Mouse (Mus musculus): ENCODE measurements at regions not wholly inside any gene's neighbourhood (a gene's known extent, or its start where the extent isn't known, plus 50 kb on each side); places are given as distances from the start of the nearest gene placed in this dataset.
"Not testable (repeated sequence)": the region's sequence is repeated elsewhere in the genome, so short reads cannot be mapped to it uniquely, and the experiment has no call there.

DNA sequence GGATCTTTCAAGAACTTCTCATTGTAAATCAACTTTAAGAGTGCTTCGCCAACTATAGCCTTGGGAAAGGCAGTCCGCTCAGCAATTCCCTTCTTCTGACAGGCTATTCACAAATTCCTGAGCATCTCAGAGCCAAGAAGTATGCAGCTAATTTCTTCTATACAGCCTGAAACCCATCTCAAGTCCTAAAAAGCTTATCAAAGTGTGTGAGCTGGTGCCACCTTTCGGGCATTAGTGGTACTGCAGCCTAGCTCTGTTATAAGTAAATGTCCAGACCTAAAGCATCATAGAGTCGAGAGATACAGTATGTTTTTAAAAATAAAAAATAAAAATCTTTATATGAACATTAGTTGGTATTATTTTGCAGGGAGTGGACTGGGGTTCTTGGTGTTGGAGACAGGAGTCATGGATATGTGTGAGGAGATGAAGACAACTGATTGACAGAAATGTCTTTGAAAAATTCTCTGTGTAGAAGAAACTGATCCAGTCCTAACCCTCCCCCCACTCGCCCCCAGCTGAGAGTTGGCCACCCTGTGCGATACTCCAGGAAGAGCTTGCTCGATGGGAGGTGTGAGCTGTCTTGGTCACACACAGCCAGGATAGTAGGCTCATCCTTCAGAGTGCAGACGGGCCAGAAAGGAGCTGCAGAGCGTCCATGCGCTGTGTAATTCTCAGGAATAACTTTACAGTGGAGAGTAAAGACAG lies 56.4 kb downstream of the Bod1 start:
- peak; percentile 79 to 85 for DNase-seq (ENCODE audit: low spot score in 2 of 2)

DNA sequence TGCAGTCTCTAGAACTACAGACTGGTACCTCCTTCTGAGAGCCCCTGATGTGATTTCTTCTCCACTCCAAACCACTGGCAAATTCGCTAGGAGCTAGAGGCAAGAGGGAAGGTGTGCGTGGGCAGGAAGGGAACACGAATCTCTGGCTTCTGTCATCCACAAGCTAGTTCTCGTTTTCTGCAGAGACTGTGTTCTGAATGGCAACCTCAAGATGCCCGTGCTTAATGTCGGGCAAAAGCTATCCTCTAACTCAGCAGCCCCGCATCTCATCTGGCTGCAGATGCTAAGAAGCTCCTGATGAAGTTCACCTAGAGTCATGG lies 57.3 kb downstream of the Bod1 start:
- DNase-seq (ENCODE audit: low spot score in 2 of 2), result no peak

DNA sequence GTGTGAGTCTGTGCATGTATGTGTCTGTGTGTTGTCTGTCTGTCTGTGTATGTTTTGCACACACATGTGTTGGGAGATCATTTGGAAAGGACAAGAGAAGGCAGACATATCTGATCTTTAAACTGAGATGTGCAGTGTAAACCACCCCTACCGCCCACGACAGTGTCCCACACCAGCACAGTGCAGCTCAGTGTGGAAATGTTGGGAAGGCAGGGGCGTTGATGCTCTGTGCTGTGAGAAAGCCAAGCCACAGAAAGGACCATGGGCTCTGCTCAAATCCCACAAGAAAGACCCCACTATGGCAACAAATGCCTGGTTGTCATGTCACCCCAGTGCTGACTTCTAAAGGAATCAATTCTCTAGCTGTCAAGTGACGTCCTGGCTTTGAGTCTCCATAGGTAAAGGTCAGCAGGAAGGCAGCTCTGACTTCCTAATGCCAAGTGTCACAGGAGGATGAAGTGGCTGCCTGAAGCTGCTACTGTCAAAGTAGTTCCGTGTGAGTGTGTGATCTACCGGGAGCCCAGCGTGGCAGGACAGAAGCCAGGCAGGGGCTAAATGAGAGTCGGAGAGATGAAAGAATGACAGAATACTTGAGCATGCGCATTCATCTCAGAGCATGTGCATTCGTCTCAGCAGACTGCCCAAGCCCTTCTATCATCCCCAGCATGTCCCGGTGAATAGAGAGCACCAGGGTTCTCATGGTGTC lies 57.8 kb downstream of the Bod1 start:
- no peak for DNase-seq (ENCODE audit: low spot score in 2 of 2)

DNA sequence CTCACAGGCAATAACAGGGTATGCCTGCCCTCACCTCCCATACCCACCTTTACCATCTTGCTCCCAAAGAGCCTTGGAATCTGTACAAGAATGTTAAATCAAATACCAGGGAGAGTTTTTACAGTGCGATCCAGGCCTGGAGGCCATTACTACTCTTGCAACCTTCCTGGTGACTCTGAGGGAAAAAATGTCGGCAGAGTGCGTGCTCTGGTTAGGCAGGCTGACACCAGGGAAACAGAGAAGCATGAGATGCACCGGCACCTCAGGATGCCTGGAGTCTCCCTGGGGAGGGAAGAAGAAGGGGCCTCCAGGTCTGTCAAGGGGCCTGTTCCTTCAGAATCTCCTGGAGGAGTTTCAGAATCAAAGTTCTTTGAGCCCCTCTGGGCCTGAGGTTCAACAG lies 63.2 kb downstream of the Bod1 start:
- no peak for DNase-seq (ENCODE audit: low spot score in 2 of 2)

DNA sequence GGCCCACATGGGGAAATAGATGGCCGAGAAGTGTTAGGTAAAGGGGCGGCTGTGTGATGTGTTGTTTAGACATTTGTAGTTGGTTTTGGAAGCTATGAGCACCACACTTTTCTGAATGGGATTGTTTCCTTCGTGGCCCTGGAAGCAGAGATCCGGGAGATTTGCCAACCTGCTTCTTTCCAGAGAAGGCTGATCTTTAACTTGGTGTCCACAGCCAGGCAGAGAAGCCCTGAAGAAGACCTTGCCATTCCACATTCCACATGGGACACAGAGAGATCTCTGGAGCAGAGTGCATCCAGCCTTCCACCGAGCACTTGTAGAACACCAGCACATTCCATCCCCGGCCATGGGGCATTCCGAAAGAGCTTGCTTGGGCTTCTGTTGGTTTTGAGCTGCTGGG lies 70.2 kb downstream of the Bod1 start:
- no peak for DNase-seq (ENCODE audit: low spot score in 2 of 2)

DNA sequence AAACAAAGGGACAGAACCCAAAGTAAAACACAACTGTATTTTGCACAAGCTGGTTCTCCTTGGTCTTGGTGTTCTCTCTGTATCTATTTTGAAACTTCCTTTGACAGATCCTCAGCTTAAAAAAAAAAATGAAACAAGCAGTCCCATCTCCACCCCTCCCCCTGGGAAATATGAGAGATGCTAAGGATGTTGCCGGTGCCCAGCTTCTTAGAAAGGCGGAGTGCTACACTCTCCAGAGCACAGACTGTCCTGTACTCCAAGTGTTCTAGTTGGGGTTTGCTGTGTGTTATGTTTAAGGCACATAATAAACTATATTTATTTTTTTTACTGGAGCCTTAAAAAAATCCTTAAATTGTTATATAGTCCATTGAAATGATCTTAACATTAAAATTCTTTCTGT lies 78.1 kb downstream of the Bod1 start:
- DNase-seq (ENCODE audit: low spot score in 2 of 2), result no peak

DNA sequence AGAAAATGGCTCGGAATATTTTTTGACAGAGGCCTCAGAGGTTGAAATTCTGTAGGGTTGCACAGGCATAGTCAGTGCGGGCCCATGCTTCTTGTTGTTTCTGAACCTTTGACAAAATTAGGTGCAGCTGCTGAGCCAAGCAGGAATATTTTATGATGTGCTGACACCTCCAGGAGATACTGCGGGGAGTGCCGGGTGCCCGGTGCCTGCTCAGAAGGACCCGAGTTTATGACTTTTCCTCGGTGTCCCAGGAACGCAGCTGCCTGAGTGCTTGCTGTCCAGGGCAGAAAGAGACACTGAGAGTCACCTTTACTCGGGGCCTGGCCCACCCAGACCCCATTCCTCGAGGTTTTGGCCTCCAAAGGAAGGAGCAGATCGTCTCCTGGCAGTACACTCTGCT lies 79.6 kb downstream of the Bod1 start:
- DNase-seq (ENCODE audit: low spot score in 2 of 2), result no peak

DNA sequence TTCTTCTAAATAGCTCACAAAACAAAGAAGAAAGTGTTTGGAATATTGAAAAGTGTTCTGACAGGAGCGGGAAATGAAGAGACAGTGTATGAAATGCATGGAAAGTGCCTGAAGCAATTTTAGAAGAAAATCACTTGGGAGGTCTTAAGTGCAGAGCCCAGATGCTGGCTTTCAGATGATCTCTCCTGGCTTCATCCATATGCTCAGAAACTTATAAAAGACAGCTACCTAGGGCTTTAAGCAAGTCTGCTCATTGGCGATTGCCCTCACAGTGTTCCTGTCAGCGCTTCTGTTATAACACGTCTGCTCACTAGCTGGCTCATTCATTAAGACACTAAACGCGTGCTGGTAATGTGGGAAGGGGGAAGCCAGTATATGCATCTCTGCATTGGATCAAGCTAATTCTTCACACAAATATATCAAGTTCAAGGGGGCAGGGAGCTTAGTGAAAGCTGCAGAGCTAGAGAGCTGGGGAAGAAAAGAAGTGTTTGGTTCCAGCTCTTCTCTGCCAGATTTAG lies 80.6 kb downstream of the Bod1 start:
- no peak for DNase-seq (ENCODE audit: low spot score in 2 of 2)

DNA sequence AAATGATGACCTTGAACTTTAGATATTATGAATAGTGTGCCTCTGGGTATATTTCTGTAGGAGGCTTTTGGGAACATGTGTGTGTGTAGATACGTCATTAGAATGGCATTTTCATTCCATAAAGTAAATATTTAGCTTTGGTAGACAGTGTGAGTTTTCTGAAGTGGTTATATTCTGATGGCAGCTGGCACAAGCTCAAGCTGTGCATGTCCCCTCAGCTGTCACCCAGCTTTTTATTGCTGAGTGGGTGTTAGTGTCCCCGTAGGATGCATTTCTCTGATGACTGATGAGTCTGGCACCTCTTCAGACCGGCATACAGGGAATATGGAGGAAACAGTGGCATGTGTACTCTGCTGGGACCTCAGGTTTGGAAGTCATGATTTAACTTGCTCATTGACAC lies 96.7 kb downstream of the Bod1 start:
- DNase-seq (ENCODE audit: low spot score in 2 of 2), result no peak

DNA sequence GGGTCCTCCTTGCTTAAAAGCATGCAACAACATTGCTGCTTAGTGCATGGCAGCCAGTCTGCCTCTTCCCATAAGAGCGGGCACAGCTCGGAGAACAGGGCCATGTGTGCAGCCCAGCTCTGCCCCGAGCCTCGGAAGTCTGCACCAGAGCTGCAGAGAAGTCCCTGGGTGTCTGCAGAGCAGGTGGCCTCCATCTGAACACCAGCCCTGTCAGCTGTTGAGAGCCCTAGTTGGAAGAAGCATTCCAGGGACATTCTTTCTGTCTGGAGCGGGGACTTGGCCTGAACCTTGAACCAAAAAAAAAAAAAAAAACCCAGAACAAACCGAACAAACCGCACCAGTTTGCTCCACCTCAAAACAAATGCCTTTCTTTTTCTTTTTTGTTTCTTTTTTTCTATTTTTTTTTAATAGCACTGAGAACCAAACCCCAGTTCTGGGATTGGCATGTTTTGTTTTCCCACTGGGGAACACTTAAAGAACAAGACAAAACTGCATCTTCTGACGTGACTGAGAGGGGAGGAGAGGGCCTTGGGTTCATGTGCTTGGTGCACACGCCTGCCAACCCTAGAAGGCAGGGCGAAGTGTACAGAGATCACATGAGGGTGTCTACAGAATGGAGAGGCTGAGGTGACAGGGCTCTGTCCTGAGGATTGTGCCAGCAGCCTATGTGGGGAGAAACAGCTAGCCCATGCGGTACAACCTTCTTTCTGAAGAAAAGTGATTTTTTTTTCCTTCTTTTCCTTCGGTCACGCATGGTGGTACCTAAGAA lies 106.8 kb downstream of the Bod1 start:
- no peak for DNase-seq (ENCODE audit: low spot score in 2 of 2)

DNA sequence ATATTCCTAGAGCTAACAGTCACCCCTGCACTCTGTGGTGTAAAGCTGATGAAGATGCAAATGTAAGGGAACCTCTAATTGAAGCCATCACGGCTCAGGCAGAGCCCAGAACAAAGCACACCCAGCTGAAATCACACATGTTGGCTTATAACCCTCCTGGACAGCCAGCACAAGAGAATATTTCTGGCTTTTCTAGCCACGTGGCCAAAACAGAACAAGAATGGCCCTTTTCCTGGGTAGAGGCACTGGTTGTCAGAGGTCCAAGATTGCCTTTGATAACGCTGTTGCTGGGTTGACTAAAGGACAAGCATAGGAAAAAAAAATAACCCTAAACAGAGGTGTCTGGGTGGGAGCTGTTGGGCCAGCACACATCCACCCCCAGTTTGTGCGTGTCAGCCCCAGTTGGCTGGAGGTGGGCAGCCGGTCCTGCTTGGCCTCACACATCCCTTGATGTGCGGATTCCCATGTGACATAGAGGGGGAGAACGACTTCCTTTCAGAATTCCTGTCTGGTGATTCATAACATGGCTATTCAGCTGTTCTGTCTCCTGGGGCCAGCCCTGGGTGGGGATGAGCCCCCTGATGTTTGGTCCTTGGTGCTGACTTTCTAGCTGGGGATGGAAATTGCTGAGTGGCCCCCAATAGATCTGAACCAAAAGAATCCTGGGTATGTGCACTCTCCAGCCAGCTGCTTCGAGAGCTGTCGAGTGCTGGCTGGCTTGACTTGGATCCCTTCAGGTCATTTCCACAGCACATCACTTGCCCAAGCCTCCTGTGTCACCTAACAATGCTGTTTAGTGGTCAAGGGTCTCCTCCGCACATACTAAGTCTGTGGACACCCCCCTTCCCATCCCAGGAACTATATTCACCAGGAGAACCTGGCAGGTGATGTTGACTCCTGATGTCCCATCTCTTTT lies 107.6 kb downstream of the Bod1 start:
- no peak for DNase-seq (ENCODE audit: low spot score in 2 of 2)

DNA sequence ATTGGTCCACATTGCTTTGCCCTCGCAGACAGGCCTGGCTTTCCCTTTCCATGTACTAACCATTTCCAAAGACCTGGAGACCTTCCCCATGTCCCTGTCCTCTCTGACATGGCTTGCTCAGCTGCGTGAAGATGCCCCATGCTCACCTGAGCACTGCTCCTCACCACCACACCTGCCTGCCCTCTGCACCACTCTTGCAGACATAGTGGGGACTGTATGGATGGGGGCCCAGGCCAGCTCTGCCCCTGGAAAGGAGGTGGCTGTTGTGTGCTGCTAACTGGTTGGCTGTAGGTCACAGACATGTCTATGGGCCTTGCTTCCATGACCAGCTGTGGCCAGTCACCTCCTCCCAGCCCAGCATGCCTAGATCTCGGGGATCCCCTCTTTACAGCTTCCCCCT lies 108.7 kb downstream of the Bod1 start:
- DNase-seq (ENCODE audit: low spot score in 2 of 2), result no peak

DNA sequence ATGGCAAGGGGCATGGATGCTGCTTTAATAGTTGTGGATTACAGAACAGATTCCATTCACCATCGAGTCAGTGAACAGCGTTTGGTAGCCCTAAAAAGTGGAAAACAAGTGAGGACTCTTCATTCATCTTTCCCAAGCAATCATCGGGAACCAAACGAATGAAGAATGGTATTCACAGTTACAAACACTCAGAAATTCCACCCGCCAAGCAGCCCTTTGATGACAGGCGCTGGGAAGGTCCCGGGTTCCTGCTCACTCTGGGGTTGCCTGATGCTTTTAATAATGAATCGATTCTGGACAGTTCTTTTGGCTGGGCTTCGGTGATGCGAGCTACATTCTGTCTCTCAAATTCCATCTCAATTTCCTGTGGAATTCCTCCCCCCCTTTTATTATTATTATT lies 110.9 kb downstream of the Bod1 start:
- DNase-seq (ENCODE audit: low spot score in 2 of 2), result no peak

DNA sequence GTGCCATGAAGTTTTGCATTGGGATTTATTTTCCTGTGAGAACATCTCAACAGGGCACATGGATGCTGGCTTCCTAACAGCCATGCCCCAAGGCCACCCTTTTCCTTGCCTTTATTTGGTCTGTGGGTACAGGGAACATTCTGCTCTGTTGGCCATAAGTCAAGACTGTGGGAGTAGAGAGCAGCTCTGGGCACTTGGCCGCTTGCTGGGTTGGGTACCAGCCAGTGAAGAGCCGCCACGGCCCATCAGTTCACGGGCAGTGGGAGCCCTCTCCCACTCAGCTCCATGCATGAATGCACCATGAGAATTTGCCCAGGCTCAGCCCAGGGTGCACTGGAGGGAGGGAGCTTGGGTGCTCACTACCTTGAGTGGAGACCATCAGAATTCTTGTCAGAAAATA lies 116.6 kb downstream of the Bod1 start:
- peak; percentile 23 to 24 for DNase-seq (ENCODE audit: low spot score in 2 of 2)

DNA sequence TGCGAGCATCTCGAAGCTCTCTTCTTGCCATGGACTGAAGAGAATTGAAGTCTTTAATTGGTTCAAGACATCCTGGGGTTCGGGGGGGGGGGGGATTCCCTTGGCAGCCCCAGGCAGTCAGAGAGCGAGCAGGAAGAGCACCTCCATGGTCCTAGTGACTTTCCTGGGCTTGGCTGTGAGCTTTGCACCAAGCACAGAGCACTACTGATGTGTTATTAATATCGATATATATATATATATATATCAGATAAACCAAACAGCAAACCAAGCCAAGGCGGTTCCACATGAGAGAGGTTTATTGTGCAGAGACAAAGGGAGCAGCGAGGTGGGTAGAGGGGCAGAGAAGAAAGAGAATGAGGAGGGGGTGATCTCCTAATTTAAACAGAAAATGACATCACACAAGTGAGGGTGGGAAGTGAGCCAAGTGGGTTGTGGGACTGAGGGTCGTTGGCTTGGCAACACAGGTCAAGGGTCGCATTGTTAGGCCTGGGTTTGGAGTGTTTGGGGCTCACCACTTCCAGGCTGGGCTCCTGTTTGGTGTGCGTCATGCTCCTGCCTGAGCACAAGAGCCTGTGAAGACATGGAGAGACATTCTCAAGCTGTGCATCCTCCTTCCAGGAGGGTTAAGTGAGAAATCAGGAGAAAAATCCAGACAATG lies 119.9 kb downstream of the Bod1 start:
- DNase-seq (ENCODE audit: low spot score in 2 of 2), result peak in 1 of 2 experiments; percentile 7

DNA sequence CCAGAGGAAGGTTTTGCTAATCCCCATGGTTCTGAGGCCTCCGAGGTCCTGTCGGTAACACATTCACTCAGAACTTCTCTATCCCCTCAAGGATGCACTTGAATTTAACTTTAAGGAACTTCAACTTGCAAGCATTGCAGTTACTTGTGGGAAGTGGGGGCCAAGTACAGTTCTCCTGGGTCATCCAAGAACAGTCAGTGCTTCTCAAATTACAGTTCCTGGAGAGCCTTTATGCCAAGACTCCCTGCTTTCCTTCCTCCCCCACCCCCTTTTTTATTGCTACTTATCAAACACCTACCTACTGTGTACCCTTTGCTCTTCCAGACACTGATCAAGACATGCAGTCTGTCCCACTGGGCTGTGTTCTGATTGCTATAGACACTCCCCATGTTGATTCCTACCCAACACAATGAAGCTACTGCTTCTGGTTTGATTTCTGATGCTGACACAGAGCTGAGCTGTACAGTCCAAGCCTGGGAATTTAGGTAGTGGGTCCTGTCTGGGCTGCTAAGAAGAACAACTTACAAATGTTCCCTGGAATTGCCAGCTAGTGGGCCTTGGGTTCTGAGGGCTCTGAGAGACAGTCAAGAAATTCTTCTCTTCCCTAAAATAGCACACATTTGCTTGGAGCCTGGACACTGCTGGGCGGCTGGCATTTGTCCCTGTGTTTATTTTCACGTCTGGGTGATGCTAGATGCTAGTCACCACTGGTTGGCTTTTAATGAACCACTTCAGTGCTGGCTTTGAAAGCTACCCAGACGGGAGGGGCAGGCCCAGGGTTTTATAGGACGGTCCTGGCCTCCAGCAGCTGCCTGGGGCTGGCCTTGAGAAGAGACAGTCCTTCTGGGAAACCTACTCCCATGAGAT lies 120.7 kb downstream of the Bod1 start:
- DNase-seq (ENCODE audit: low spot score in 2 of 2), result peak; percentile 16 to 28

DNA sequence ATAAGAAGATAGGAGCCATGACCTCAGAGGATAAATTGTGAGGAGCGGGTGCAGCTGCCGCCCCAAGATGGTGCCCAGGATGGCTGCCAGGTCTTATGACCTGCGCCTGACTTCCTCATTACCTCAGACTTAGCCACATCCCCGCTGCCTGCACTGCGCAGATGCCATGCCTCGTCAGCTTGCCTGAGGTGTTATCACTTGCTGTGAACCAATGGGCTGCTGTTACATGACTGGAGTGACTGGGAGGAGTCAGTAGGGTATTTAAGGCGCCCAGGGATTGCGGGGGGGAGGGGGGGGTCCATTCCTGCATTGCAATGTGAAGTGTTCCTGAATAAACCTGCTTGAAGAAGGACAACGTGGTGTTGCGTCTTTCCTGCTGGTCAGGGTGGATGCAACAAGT lies 126.2 kb downstream of the Bod1 start:
- DNase-seq (ENCODE audit: low spot score in 2 of 2), result not testable (repeated sequence)

DNA sequence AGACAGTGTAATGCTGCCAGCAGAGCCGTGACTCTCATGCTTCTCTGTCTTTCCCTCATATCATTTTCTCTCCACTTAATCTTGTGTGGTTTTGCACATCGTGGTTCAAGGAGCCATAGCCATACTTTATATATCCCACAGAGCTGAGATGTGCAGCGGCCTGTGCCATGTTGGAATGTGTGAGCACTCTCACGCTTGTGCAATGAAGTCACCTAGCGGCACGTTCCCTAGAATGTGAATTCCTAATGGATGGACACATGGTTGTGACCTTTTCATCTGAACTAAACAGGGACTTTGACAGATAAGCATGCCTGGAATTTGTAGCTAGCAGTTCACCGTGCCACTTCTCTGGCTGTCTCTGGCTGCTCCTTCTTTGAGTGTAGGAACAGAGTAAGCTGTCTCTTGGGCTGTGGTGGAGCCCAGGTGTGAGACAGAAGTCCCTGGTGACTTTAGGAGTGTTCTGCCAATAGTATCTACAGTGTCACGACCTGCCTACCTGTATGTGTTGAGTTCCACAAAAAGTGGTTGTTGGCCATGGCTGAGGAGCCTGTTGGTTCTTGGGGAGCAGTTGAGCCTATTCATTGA lies 129.0 kb downstream of the Bod1 start:
- DNase-seq (ENCODE audit: low spot score in 2 of 2), result no peak

DNA sequence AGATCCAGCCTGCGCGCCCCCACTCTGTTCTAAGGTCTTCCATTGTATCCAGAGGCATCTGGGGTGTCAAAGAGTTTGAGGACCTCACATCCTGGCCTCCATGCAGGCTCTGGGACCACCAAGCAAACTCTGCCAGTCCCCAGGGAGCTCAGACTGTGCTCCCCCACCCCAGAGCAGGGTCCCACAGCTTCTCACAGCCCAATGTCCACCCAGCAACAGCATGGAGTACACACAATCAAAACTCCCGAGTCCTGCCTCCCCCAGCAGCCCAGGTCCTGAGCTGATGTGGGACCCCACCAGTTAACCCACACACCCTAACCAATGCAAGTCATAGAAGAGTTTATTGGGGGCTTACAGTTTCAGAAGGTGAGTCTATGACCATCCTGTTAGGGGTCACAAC lies 130.3 kb downstream of the Bod1 start:
- peak in 1 of 2 experiments; percentile 3 for DNase-seq (ENCODE audit: low spot score in 2 of 2)
